Mouse (Mus musculus): ENCODE measurements around the gene Il10rb. TPM values are rescaled to one million over a fixed set of nuclear protein-coding genes. Genes with fewer than 3 reads are reported as not detected.

Il10rb gene
- polyA plus RNA-seq, 1 experiment, result 24.1 TPM

GRCm38 (mm10) chr16:91376701-91377100 is 29.3 kb upstream of the Il10rb start:
- no peak for TF ChIP-seq POLR2A (IDR thresholded peaks at IDR 0.05; ENCODE audit: borderline replicate concordance, control insufficient read depth, low read depth, low read length)
- TF ChIP-seq CTCF (IDR thresholded peaks at IDR 0.05; ENCODE audit: control insufficient read depth, insufficient read depth, low read length), result no peak
- 97% methylated on average over 10 of the region's 10 CpGs for WGBS
- H3K4me1 ChIP-seq (ENCODE audit: control insufficient read depth, insufficient read depth, low read length), result no peaks in the 10 kb centered on the region; the same call in 1 of the 2 replicates

GRCm38 (mm10) chr16:91378431-91378986 is 27.5 kb upstream of the Il10rb start:
- Histone ChIP-seq H3K27ac (ENCODE audit: control insufficient read depth, insufficient read depth, low read depth, low read length, poor library complexity) (no peak overlapping the region), H3K4me1 (ENCODE audit: control insufficient read depth, insufficient read depth, low read length) (peaks cover 2% of the 10 kb centered on the region; the same call in 1 of the 2 replicates), H3K4me3 (replicated peaks; ENCODE audit: control insufficient read depth, low read depth, low read length) (no peak overlapping the region)
- TF ChIP-seq CTCF (IDR thresholded peaks at IDR 0.05; ENCODE audit: control insufficient read depth, insufficient read depth, low read length) (no peak), POLR2A (IDR thresholded peaks at IDR 0.05; ENCODE audit: borderline replicate concordance, control insufficient read depth, low read depth, low read length) (no peak)
- 86% methylated on average over 17 of the region's 17 CpGs for WGBS

More at GRCm38 (mm10) chr16:91376701-91377100, 29.3 kb upstream of the Il10rb start:
- no peak overlapping the region for H3K4me3 ChIP-seq (replicated peaks; ENCODE audit: control insufficient read depth, low read depth, low read length)
- no peak overlapping the region for H3K27ac ChIP-seq (ENCODE audit: control insufficient read depth, insufficient read depth, low read depth, low read length, poor library complexity)

- no peak for TF ChIP-seq CTCF (IDR thresholded peaks at IDR 0.05; ENCODE audit: control insufficient read depth, insufficient read depth, low read length)
- TF ChIP-seq POLR2A (IDR thresholded peaks at IDR 0.05; ENCODE audit: borderline replicate concordance, control insufficient read depth, low read depth, low read length), result no peak
- H3K27ac ChIP-seq (ENCODE audit: control insufficient read depth, insufficient read depth, low read depth, low read length, poor library complexity), result no peak overlapping the region
- no peak overlapping the region for H3K4me3 ChIP-seq (replicated peaks; ENCODE audit: control insufficient read depth, low read depth, low read length)
- WGBS, result 85% methylated on average over 9 of the region's 9 CpGs
- peaks cover 2% of the 10 kb centered on the region; the same call in 1 of the 2 replicates for H3K4me1 ChIP-seq (ENCODE audit: control insufficient read depth, insufficient read depth, low read length)
Measured at GRCm38 (mm10) chr16:91378991-91379390, 27.0 kb upstream of the Il10rb start.

GRCm38 (mm10) chr16:91379412-91379811 is 26.6 kb upstream of the Il10rb start:
- no peak overlapping the region for H3K4me3 ChIP-seq (replicated peaks; ENCODE audit: control insufficient read depth, low read depth, low read length)
- TF ChIP-seq CTCF (IDR thresholded peaks at IDR 0.05; ENCODE audit: control insufficient read depth, insufficient read depth, low read length) (no peak), POLR2A (IDR thresholded peaks at IDR 0.05; ENCODE audit: borderline replicate concordance, control insufficient read depth, low read depth, low read length) (no peak)
- H3K27ac ChIP-seq (ENCODE audit: control insufficient read depth, insufficient read depth, low read depth, low read length, poor library complexity), result no peak overlapping the region
- peaks cover 2% of the 10 kb centered on the region; the same call in 1 of the 2 replicates for H3K4me1 ChIP-seq (ENCODE audit: control insufficient read depth, insufficient read depth, low read length)
- WGBS, result 83% methylated on average over 3 of the region's 3 CpGs

GRCm38 (mm10) chr16:91380151-91380550 is 25.8 kb upstream of the Il10rb start:
- TF ChIP-seq POLR2A (IDR thresholded peaks at IDR 0.05; ENCODE audit: borderline replicate concordance, control insufficient read depth, low read depth, low read length) (no peak), CTCF (IDR thresholded peaks at IDR 0.05; ENCODE audit: control insufficient read depth, insufficient read depth, low read length) (no peak)
- Histone ChIP-seq H3K27ac (ENCODE audit: control insufficient read depth, insufficient read depth, low read depth, low read length, poor library complexity) (no peak overlapping the region), H3K4me3 (replicated peaks; ENCODE audit: control insufficient read depth, low read depth, low read length) (no peak overlapping the region), H3K4me1 (ENCODE audit: control insufficient read depth, insufficient read depth, low read length) (peaks cover 2% of the 10 kb centered on the region; the same call in 1 of the 2 replicates)
- WGBS, result 60% methylated on average over 5 of the region's 5 CpGs

- 91% methylated on average over 4 of the region's 4 CpGs for WGBS
- H3K4me1 ChIP-seq (ENCODE audit: control insufficient read depth, insufficient read depth, low read length), result peaks cover 2% of the 10 kb centered on the region; the same call in 1 of the 2 replicates
- TF ChIP-seq POLR2A (IDR thresholded peaks at IDR 0.05; ENCODE audit: borderline replicate concordance, control insufficient read depth, low read depth, low read length), result no peak
- no peak for TF ChIP-seq CTCF (IDR thresholded peaks at IDR 0.05; ENCODE audit: control insufficient read depth, insufficient read depth, low read length)
- no peak overlapping the region for H3K27ac ChIP-seq (ENCODE audit: control insufficient read depth, insufficient read depth, low read depth, low read length, poor library complexity)
- no peak overlapping the region for H3K4me3 ChIP-seq (replicated peaks; ENCODE audit: control insufficient read depth, low read depth, low read length)
Measured at GRCm38 (mm10) chr16:91381606-91382005, 24.4 kb upstream of the Il10rb start.

- WGBS, result 44% methylated on average over 9 of the region's 9 CpGs
- Histone ChIP-seq H3K27ac (ENCODE audit: control insufficient read depth, insufficient read depth, low read depth, low read length, poor library complexity) (no peak overlapping the region), H3K4me1 (ENCODE audit: control insufficient read depth, insufficient read depth, low read length) (peaks cover 2% of the 10 kb centered on the region; the same call in 1 of the 2 replicates), H3K4me3 (replicated peaks; ENCODE audit: control insufficient read depth, low read depth, low read length) (no peak overlapping the region)
- TF ChIP-seq CTCF (IDR thresholded peaks at IDR 0.05; ENCODE audit: control insufficient read depth, insufficient read depth, low read length) (no peak), POLR2A (IDR thresholded peaks at IDR 0.05; ENCODE audit: borderline replicate concordance, control insufficient read depth, low read depth, low read length) (no peak)
Measured at GRCm38 (mm10) chr16:91382261-91382790, 23.6 kb upstream of the Il10rb start.

- 85% methylated on average over 4 of the region's 4 CpGs for WGBS
- Histone ChIP-seq H3K4me1 (ENCODE audit: control insufficient read depth, insufficient read depth, low read length) (peaks cover 2% of the 10 kb centered on the region; the same call in 1 of the 2 replicates), H3K4me3 (replicated peaks; ENCODE audit: control insufficient read depth, low read depth, low read length) (no peak overlapping the region), H3K27ac (ENCODE audit: control insufficient read depth, insufficient read depth, low read depth, low read length, poor library complexity) (no peak overlapping the region)
- no peak for TF ChIP-seq POLR2A (IDR thresholded peaks at IDR 0.05; ENCODE audit: borderline replicate concordance, control insufficient read depth, low read depth, low read length)
- no peak for TF ChIP-seq CTCF (IDR thresholded peaks at IDR 0.05; ENCODE audit: control insufficient read depth, insufficient read depth, low read length)
Measured at GRCm38 (mm10) chr16:91384221-91384620, 21.7 kb upstream of the Il10rb start.
